Mouse (Mus musculus): ENCODE measurements around the gene Frmd4b. TPM values are rescaled to one million over a fixed set of nuclear protein-coding genes. Genes with fewer than 3 reads are reported as not detected.
A peak's percentile ranks its signal among the peaks of the same experiment; 100 is the strongest.

The Frmd4b gene
- total RNA-seq, 1 experiment: 2.1 TPM

- H3K9ac ChIP-seq (ENCODE audit: insufficient read depth, low read depth, low read length, poor library complexity, severe bottlenecking): no peak overlapping the region
- no peaks in the 10 kb centered on the region for H3K4me1 ChIP-seq (ENCODE audit: control insufficient read depth in 2 of 2, insufficient read depth in 2 of 2, low read length in 2 of 2, poor library complexity in 1 of 2)
- H3K36me3 ChIP-seq (ENCODE audit: control insufficient read depth, insufficient read depth, low read length, poor library complexity, severe bottlenecking): no peaks in the 10 kb centered on the region
- H3K9me3 ChIP-seq (ENCODE audit: control insufficient read depth, insufficient read depth, low read depth, low read length): no peaks in the 10 kb centered on the region
- in situ Hi-C loops (cut with MboI; ENCODE audit: low sequenced_read_pairs in 2 of 2, unreplicated experiment in 2 of 2): loop anchor here in 1 of 2 experiments (25.0 kb wide), 1 partner anchor 296 kb away; no protein-coding TSS in a partner anchor
- DNase-seq (ENCODE audit: low read depth, low spot score): no peak
- no peak overlapping the region for H3K27ac ChIP-seq (ENCODE audit: insufficient read depth, low read depth, low read length, poor library complexity, severe bottlenecking)
- TF ChIP-seq CHD2 (IDR thresholded peaks at IDR 0.05; ENCODE audit: low read depth, low read length) (no peak), ZNF384 (IDR thresholded peaks at IDR 0.05; ENCODE audit: low read depth, low read length) (no peak), MAFK (IDR thresholded peaks at IDR 0.05; ENCODE audit: insufficient read depth, low read depth, low read length) (no peak), ZC3H11A (IDR thresholded peaks at IDR 0.05; ENCODE audit: borderline replicate concordance, low read depth, low read length) (no peak), HCFC1 (IDR thresholded peaks at IDR 0.05; ENCODE audit: borderline replicate concordance, insufficient read depth, low read length) (no peak)
- no peak overlapping the region for H3K4me3 ChIP-seq (ENCODE audit: insufficient read depth in 1 of 2, low read depth in 1 of 2, low read length in 2 of 2, poor library complexity in 1 of 2, severe bottlenecking in 1 of 2)
Measured at GRCm38 (mm10) chr6:97441357-97441756, 176.0 kb downstream of the Frmd4b start.

GRCm38 (mm10) chr6:97438918-97439645 lies 178.3 kb downstream of the Frmd4b start:
- in situ Hi-C loops (cut with MboI; ENCODE audit: low sequenced_read_pairs in 2 of 2, unreplicated experiment in 2 of 2): loop anchor here in 1 of 2 experiments (25.0 kb wide), 1 partner anchor 298 kb away; no protein-coding TSS in a partner anchor
- no peak for TF ChIP-seq MAFK (IDR thresholded peaks at IDR 0.05; ENCODE audit: insufficient read depth, low read depth, low read length)
- H3K27ac ChIP-seq (ENCODE audit: insufficient read depth, low read depth, low read length, poor library complexity, severe bottlenecking): no peak overlapping the region

DNA sequence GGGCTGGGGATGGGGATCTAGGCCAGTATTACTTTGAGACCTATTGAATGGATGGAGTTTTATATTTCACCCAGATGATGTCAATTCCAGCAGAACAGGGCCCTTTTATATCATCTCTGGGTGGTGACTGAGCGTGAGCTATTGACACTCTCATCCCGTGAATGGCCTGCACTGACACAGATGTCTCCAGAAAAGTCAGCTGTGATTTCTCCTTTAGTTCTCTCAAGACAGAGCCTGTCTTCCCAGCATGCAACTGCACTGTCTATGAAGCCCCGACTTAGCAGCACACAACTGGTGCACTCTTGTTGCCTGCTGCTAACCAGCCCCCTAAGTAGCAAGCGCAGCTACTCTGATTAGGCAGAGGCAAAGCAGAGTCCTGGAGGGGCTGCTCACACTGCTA lies 182.6 kb downstream of the Frmd4b start:
- Histone ChIP-seq H3K9me3 (ENCODE audit: control insufficient read depth, insufficient read depth, low read depth, low read length) (no peaks in the 10 kb centered on the region), H3K27ac (ENCODE audit: insufficient read depth, low read depth, low read length, poor library complexity, severe bottlenecking) (0 out of 2 replicates have a peak overlapping the region, but pooled peaks have one; percentile 11), H3K9ac (ENCODE audit: insufficient read depth, low read depth, low read length, poor library complexity, severe bottlenecking) (no peak overlapping the region), H3K4me3 (ENCODE audit: insufficient read depth in 1 of 2, low read depth in 1 of 2, low read length in 2 of 2, poor library complexity in 1 of 2, severe bottlenecking in 1 of 2) (no peak overlapping the region), H3K4me1 (ENCODE audit: control insufficient read depth in 2 of 2, insufficient read depth in 2 of 2, low read length in 2 of 2, poor library complexity in 1 of 2) (no peaks in the 10 kb centered on the region), H3K36me3 (ENCODE audit: control insufficient read depth, insufficient read depth, low read length, poor library complexity, severe bottlenecking) (no peaks in the 10 kb centered on the region)
- DNase-seq (ENCODE audit: low read depth, low spot score): no peak
- TF ChIP-seq HCFC1 (IDR thresholded peaks at IDR 0.05; ENCODE audit: borderline replicate concordance, insufficient read depth, low read length): no peak
- no peak for TF ChIP-seq MAFK (IDR thresholded peaks at IDR 0.05; ENCODE audit: insufficient read depth, low read depth, low read length)
- no peak for TF ChIP-seq ZNF384 (IDR thresholded peaks at IDR 0.05; ENCODE audit: low read depth, low read length)
- TF ChIP-seq ZC3H11A (IDR thresholded peaks at IDR 0.05; ENCODE audit: borderline replicate concordance, low read depth, low read length): no peak
- TF ChIP-seq CHD2 (IDR thresholded peaks at IDR 0.05; ENCODE audit: low read depth, low read length): no peak
- in situ Hi-C loops (cut with MboI; ENCODE audit: low sequenced_read_pairs in 2 of 2, unreplicated experiment in 2 of 2): loop anchor here in 1 of 2 experiments (25.0 kb wide), 1 partner anchor 303 kb away; no protein-coding TSS in a partner anchor

More at GRCm38 (mm10) chr6:97438918-97439645, 178.3 kb downstream of the Frmd4b start:
- Histone ChIP-seq H3K4me1 (ENCODE audit: control insufficient read depth in 2 of 2, insufficient read depth in 2 of 2, low read length in 2 of 2, poor library complexity in 1 of 2) (no peaks in the 10 kb centered on the region), H3K4me3 (ENCODE audit: insufficient read depth in 1 of 2, low read depth in 1 of 2, low read length in 2 of 2, poor library complexity in 1 of 2, severe bottlenecking in 1 of 2) (no peak overlapping the region), H3K9ac (ENCODE audit: insufficient read depth, low read depth, low read length, poor library complexity, severe bottlenecking) (no peak overlapping the region), H3K36me3 (ENCODE audit: control insufficient read depth, insufficient read depth, low read length, poor library complexity, severe bottlenecking) (no peaks in the 10 kb centered on the region), H3K9me3 (ENCODE audit: control insufficient read depth, insufficient read depth, low read depth, low read length) (no peaks in the 10 kb centered on the region)
- DNase-seq (ENCODE audit: low read depth, low spot score): no peak

DNA sequence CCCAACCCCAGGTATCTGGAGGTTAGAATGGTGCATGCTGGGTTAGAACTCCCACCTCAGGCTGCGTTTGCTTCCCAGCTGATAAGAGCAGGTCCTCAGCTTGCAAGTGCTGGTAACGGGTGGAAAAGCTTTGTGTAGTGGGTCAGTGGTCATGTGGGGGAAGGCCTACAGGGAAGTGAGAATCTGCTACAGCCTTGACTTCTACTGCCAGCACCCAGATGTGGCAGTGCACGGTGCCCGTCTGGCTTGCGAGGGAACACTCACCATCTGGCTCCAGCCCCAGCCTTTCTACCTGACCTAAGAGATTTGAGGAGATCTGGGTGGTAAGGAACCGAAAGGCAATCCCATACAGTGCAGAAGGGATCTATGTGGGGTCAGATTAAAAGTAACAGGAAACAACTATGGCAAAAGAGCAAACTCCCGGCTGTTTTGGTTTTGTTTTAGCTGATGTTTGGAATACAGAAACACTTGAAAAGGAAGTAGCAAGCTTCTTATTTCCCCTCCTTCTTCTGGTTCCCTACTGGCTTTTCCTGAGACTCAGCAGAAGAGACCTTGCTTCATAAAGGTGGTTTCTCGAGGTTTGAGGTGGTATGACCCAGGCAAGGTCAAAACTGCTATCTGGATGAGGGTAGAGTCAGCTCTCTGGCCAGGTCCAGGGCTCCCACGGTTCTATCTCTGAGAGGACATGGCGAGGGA lies 185.9 kb downstream of the Frmd4b start:
- no peak for TF ChIP-seq CHD2 (IDR thresholded peaks at IDR 0.05; ENCODE audit: low read depth, low read length)
- no peak for TF ChIP-seq MAFK (IDR thresholded peaks at IDR 0.05; ENCODE audit: insufficient read depth, low read depth, low read length)
- TF ChIP-seq HCFC1 (IDR thresholded peaks at IDR 0.05; ENCODE audit: borderline replicate concordance, insufficient read depth, low read length): no peak
- TF ChIP-seq ZNF384 (IDR thresholded peaks at IDR 0.05; ENCODE audit: low read depth, low read length): no peak
- no peak for TF ChIP-seq ZC3H11A (IDR thresholded peaks at IDR 0.05; ENCODE audit: borderline replicate concordance, low read depth, low read length)
- Histone ChIP-seq H3K9ac (ENCODE audit: insufficient read depth, low read depth, low read length, poor library complexity, severe bottlenecking) (no peak overlapping the region), H3K4me1 (ENCODE audit: control insufficient read depth in 2 of 2, insufficient read depth in 2 of 2, low read length in 2 of 2, poor library complexity in 1 of 2) (no peaks in the 10 kb centered on the region), H3K4me3 (ENCODE audit: insufficient read depth in 1 of 2, low read depth in 1 of 2, low read length in 2 of 2, poor library complexity in 1 of 2, severe bottlenecking in 1 of 2) (no peak overlapping the region), H3K27ac (ENCODE audit: insufficient read depth, low read depth, low read length, poor library complexity, severe bottlenecking) (no peak overlapping the region), H3K9me3 (ENCODE audit: control insufficient read depth, insufficient read depth, low read depth, low read length) (no peaks in the 10 kb centered on the region), H3K36me3 (ENCODE audit: control insufficient read depth, insufficient read depth, low read length, poor library complexity, severe bottlenecking) (no peaks in the 10 kb centered on the region)
- DNase-seq (ENCODE audit: low read depth, low spot score): no peak
- in situ Hi-C loops (cut with MboI; ENCODE audit: low sequenced_read_pairs in 2 of 2, unreplicated experiment in 2 of 2): loop anchor here in 1 of 2 experiments (25.0 kb wide), 1 partner anchor 306 kb away; no protein-coding TSS in a partner anchor
